ENCODE assay signal across 11 mouse cellular contexts in genomic region chr3:66078026-66078721, GRCm38 (mm10).
DNase-seq lines count a peak whose midpoint lies in the region; ATAC-seq lines count a peak whose summit lies in the region.
"Had no signal": no experiment of that assay in that cellular context is flagged by ENCODE, and none has a peak within 500 bp of the region (broad histone marks: within the 10 kb centered on the region; RNA-seq: fewer than 3 reads in every experiment).

No protein-coding gene starts in this region.

- H3K4me2 ChIP-seq in kidney, embryonic 14.5 days (replicated peaks; ENCODE audit: low read depth, low read length): no peak overlapping the region
- H3K4me2 ChIP-seq: limb, embryonic 13.5 days; midbrain, embryonic 13.5 days had no signal

- H3K4me1 ChIP-seq in kidney, embryonic 14.5 days (ENCODE audit: control insufficient read depth, insufficient read depth, low read length): 0 out of 2 replicates have a peak, but pooled peaks cover 5% of the 10 kb centered on the region
- H3K4me1 ChIP-seq: midbrain, embryonic 13.5 days had no signal

- H3K27me3 ChIP-seq in kidney, embryonic 14.5 days (ENCODE audit: control insufficient read depth, insufficient read depth, low read length): no peaks in the 10 kb centered on the region
- H3K27me3 ChIP-seq: limb, embryonic 13.5 days; midbrain, embryonic 13.5 days had no signal

- no peaks in the 10 kb centered on the region for H3K9me3 ChIP-seq in kidney, embryonic 14.5 days (ENCODE audit: control insufficient read depth, low read length)
- H3K9me3 ChIP-seq: limb, embryonic 13.5 days; midbrain, embryonic 13.5 days had no signal

- no peak for ATAC-seq in kidney, embryonic 14.5 days (ENCODE audit: low FRiP score, low TSS enrichment)
- ATAC-seq in granulocyte monocyte progenitor cell, adult 5-6 weeks (replicated peaks; ENCODE audit: poor library complexity, severe bottlenecking): peak; percentile 92
- ATAC-seq: midbrain, embryonic 13.5 days had no signal

- no peak overlapping the region for H3K9ac ChIP-seq in kidney, embryonic 14.5 days (ENCODE audit: low read depth, low read length)
- H3K9ac ChIP-seq: limb, embryonic 13.5 days; midbrain, embryonic 13.5 days had no signal

- DNase-seq in adrenal gland, adult (ENCODE audit: inconsistent age in 2 of 2, low spot score in 1 of 2): peak; percentile 18 to 46
- no peak for DNase-seq in adrenal gland, postnatal 4 days (ENCODE audit: low spot score in 2 of 2)
- DNase-seq in kidney, postnatal 4 days: peak; percentile 45 to 49
- DNase-seq in WW6 (ENCODE audit: low read depth, low spot score): peak; percentile 18
- no peak for DNase-seq in right cerebral cortex, postnatal 36 days (ENCODE audit: low spot score in 2 of 2)
- no peak for DNase-seq in layer of hippocampus, adult 9-10 months (ENCODE audit: low spot score)
- DNase-seq: right cerebral cortex, postnatal 4 days had no signal

- WGBS in kidney, embryonic 14.5 days: 76% methylated on average over 15 of the region's 23 CpGs

- no peaks in the 10 kb centered on the region for H3K36me3 ChIP-seq in kidney, embryonic 14.5 days (ENCODE audit: control insufficient read depth, insufficient read depth, low read length)
- H3K36me3 ChIP-seq: limb, embryonic 13.5 days; midbrain, embryonic 13.5 days had no signal

- no peak overlapping the region for H3K27ac ChIP-seq in kidney, embryonic 14.5 days (ENCODE audit: low read depth, low read length)
- H3K27ac ChIP-seq: limb, embryonic 13.5 days; midbrain, embryonic 13.5 days had no signal

- no peak overlapping the region for H3K4me3 ChIP-seq in kidney, embryonic 14.5 days (ENCODE audit: low read length)
- H3K4me3 ChIP-seq: limb, embryonic 13.5 days; midbrain, embryonic 13.5 days had no signal

Comparison
In these comparisons a context has a peak if more than half of its experiments do, and no peak if none do; other contexts are left out.
1. DNase-seq: peak in adrenal gland, adult (2 of 2), kidney, postnatal 4 days (2 of 2) and WW6 (single experiment); none in adrenal gland, postnatal 4 days (0 of 2), right cerebral cortex, postnatal 36 days (0 of 2) and layer of hippocampus, adult 9-10 months (single experiment).